Mouse (Mus musculus) heart, adult 2 months (tissue): ENCODE data around the gene 4931409K22Rik. TPM values are rescaled to one million over a fixed set of nuclear protein-coding genes. Genes with fewer than 3 reads are reported as not detected.

Source experiments
- DNase-seq, 2 experiments: peaks; one replicate each; pipeline ENCODE4 v3.0.0; 2021
- H3K27ac ChIP-seq: fragments of 200-600 bp; 2 replicates; pipeline ENCODE4 v1.8.1; 2022
- H3K27me3 ChIP-seq: fragments of 200-500 bp; 2 replicates; pipeline ENCODE4 v1.6.1; 2012; ENCODE audit warnings: mild to moderate bottlenecking, low read length, inconsistent platforms, mixed read lengths; ENCODE audit not compliant: control insufficient read depth, insufficient read depth
- H3K36me3 ChIP-seq: fragments of 200-500 bp; 2 replicates; pipeline ENCODE4 v1.6.1; 2012; ENCODE audit warnings: low read length, inconsistent platforms; ENCODE audit not compliant: control insufficient read depth, insufficient read depth
- H3K4me1 ChIP-seq: fragments of 200-500 bp; 2 replicates; pipeline ENCODE4 v1.6.1; 2011; ENCODE audit warnings: low read length; ENCODE audit not compliant: control insufficient read depth, insufficient read depth
- H3K4me3 ChIP-seq: fragments of 200-600 bp; 2 replicates; pipeline ENCODE4 v1.8.1; 2022
- H3K79me2 ChIP-seq: fragments of 200-500 bp; replicated peaks from 2 replicates; pipeline ENCODE4 v1.6.1; 2012; ENCODE audit warnings: mild to moderate bottlenecking, inconsistent platforms, low read length, moderate library complexity, mixed read lengths; ENCODE audit not compliant: control insufficient read depth, insufficient read depth
- H3K9ac ChIP-seq: fragments of 200-500 bp; 2 replicates; pipeline ENCODE4 v1.6.1; 2012; ENCODE audit warnings: low read depth, mild to moderate bottlenecking, control low read depth, inconsistent platforms, low read length, mixed read lengths
- CTCF ChIP-seq: fragments of 200-600 bp; IDR thresholded peaks from 2 replicates; pipeline ENCODE4 v1.8.1; 2022; ENCODE audit warnings: antibody characterized with exemption, mild to moderate bottlenecking, moderate library complexity
- EP300 ChIP-seq: fragments of 200-500 bp; IDR thresholded peaks from 2 replicates; pipeline ENCODE4 v1.6.1; 2011; ENCODE audit warnings: low read depth, low read length, control low read depth; ENCODE audit not compliant: insufficient read depth
- POLR2A ChIP-seq: fragments of 200-500 bp; IDR thresholded peaks from 2 replicates; pipeline ENCODE4 v1.6.1; 2011; ENCODE audit warnings: mild to moderate bottlenecking, low read depth, low read length, control low read depth; ENCODE audit not compliant: insufficient read depth
- WGBS: fragments of 180-500 bp; shearing (Covaris S2); methylation state at CpG from one replicate; pipeline ENCODE4 v1.1.7; 2018; 5-methylcytosine and 5-hydroxymethylcytosine counted together
- intact Hi-C: fragments of 180-260 bp; cut with DNase I; formaldehyde crosslinking; loops from one replicate; pipeline ENCODE4 v1.15.1; 2025
- polyA plus RNA-seq: library from polyadenylated mRNA; depleted of rRNA; stranded (reverse); fragments of >200 nt; gene quantifications from 2 replicates; pipeline ENCODE4 v1.2.3, GENCODE M21; 2012
- total RNA-seq, 2 experiments: library from RNA; stranded (reverse); gene quantifications; 2 replicates each; pipeline ENCODE4 v1.2.3; 2021

The 4931409K22Rik gene
- total and polyA plus RNA-seq, 3 experiments: 0.06 TPM; not detected in 2

- Histone ChIP-seq H3K36me3 (no peaks in the 10 kb centered on the region), H3K4me1 (peaks cover 5% of the 10 kb centered on the region), H3K27ac (peak overlapping the region; percentile 26; the same call in 1 of the 2 replicates), H3K9ac (no peak overlapping the region), H3K27me3 (no peaks in the 10 kb centered on the region), H3K79me2 (no peaks in the 10 kb centered on the region), H3K4me3 (no peak overlapping the region)
- WGBS: 76% methylated on average over 14 of the region's 14 CpGs
- no peak for DNase-seq
- TF ChIP-seq POLR2A (no peak), EP300 (no peak), CTCF (no peak)
- intact Hi-C loops: loop anchor here (2.0 kb wide), 2 partner anchors 57 to 65 kb away; no protein-coding TSS in a partner anchor
These were observed 39.3 kb upstream of the 4931409K22Rik start for GRCm38 (mm10) chr5:24595786-24596380.

- no peak overlapping the region for H3K27ac ChIP-seq
- peaks cover 3% of the 10 kb centered on the region for H3K4me1 ChIP-seq
- H3K27me3 ChIP-seq: no peaks in the 10 kb centered on the region
- TF ChIP-seq EP300: no peak
- TF ChIP-seq CTCF: no peak
- no peak for TF ChIP-seq POLR2A
- no peaks in the 10 kb centered on the region for H3K36me3 ChIP-seq
- H3K9ac ChIP-seq: no peak overlapping the region
- WGBS: 91% methylated on average over 5 of the region's 5 CpGs
- H3K4me3 ChIP-seq: no peak overlapping the region
- DNase-seq: no peak
- intact Hi-C loops: no loop called here
- no peaks in the 10 kb centered on the region for H3K79me2 ChIP-seq
These were observed 38.7 kb upstream of the 4931409K22Rik start for GRCm38 (mm10) chr5:24595261-24595660.

DNA sequence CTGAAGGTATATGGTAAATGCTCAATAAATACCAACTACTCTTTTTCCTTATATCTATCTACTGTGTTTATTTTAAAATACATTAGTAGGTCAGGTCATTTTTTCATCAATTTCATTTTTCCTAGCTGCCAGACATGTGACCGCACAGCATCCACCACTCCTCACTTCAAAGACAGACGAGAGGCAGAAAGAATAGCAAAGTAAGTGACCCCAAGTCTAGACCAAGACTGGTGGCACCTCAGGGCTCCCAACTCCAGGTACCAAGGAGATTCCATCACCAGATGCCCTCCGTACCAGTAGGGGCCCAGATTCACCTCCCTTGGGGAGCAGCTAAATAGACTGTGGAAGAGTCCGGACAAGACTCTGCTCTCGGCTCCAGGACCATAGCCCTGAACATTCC, 37.7 kb upstream of the 4931409K22Rik start:
- peaks cover 3% of the 10 kb centered on the region for H3K4me1 ChIP-seq
- no peaks in the 10 kb centered on the region for H3K27me3 ChIP-seq
- intact Hi-C loops: no loop called here
- H3K36me3 ChIP-seq: no peaks in the 10 kb centered on the region
- H3K4me3 ChIP-seq: no peak overlapping the region
- WGBS: 92% methylated on average over 5 of the region's 5 CpGs
- H3K27ac ChIP-seq: no peak overlapping the region
- DNase-seq: no peak
- TF ChIP-seq EP300 (no peak), POLR2A (no peak), CTCF (no peak)
- H3K79me2 ChIP-seq: no peaks in the 10 kb centered on the region
- H3K9ac ChIP-seq: no peak overlapping the region

GRCm38 (mm10) chr5:24593928-24594327, 37.3 kb upstream of the 4931409K22Rik start:
- intact Hi-C loops: no loop called here

GRCm38 (mm10) chr5:24593230-24593629, 36.6 kb upstream of the 4931409K22Rik start:
- intact Hi-C loops: no loop called here
- TF ChIP-seq EP300: no peak
- TF ChIP-seq POLR2A: no peak
- TF ChIP-seq CTCF: no peak
- no peak overlapping the region for H3K9ac ChIP-seq
- WGBS: 83% methylated on average over 10 of the region's 10 CpGs
- no peak overlapping the region for H3K4me3 ChIP-seq
- H3K36me3 ChIP-seq: no peaks in the 10 kb centered on the region
- H3K79me2 ChIP-seq: no peaks in the 10 kb centered on the region
- H3K27ac ChIP-seq: no peak overlapping the region
- peaks cover 3% of the 10 kb centered on the region for H3K4me1 ChIP-seq
- no peaks in the 10 kb centered on the region for H3K27me3 ChIP-seq
- no peak for DNase-seq

More at GRCm38 (mm10) chr5:24593928-24594327, 37.3 kb upstream of the 4931409K22Rik start:
- Histone ChIP-seq H3K4me3 (no peak overlapping the region), H3K4me1 (peaks cover 3% of the 10 kb centered on the region), H3K27me3 (no peaks in the 10 kb centered on the region), H3K79me2 (no peaks in the 10 kb centered on the region), H3K36me3 (no peaks in the 10 kb centered on the region), H3K27ac (no peak overlapping the region), H3K9ac (no peak overlapping the region)
- DNase-seq: no peak
- 71% methylated on average over 10 of the region's 10 CpGs for WGBS
- TF ChIP-seq EP300: no peak
- no peak for TF ChIP-seq POLR2A
- no peak for TF ChIP-seq CTCF

GRCm38 (mm10) chr5:24592471-24593160, 36.0 kb upstream of the 4931409K22Rik start:
- no peaks in the 10 kb centered on the region for H3K79me2 ChIP-seq
- H3K4me1 ChIP-seq: peaks cover 3% of the 10 kb centered on the region
- TF ChIP-seq EP300: no peak
- no peak for TF ChIP-seq CTCF
- no peak for TF ChIP-seq POLR2A
- no peaks in the 10 kb centered on the region for H3K36me3 ChIP-seq
- intact Hi-C loops: no loop called here
- H3K4me3 ChIP-seq: no peak overlapping the region
- WGBS: 70% methylated on average over 21 of the region's 21 CpGs
- H3K27ac ChIP-seq: no peak overlapping the region
- H3K27me3 ChIP-seq: no peaks in the 10 kb centered on the region
- no peak overlapping the region for H3K9ac ChIP-seq
- DNase-seq: no peak
